Mouse (Mus musculus) bone marrow macrophage, adult 2 months (primary cell): ENCODE measurements at regions not wholly inside any gene's neighbourhood (a gene's known extent, or its start where the extent isn't known, plus 50 kb on each side); places are given as distances from the start of the nearest gene placed in this dataset.

Experiments used
- CTCF ChIP-seq: IDR thresholded peaks from 2 replicates; pipeline ENCODE4 v1.5.1; 2012; ENCODE audit warnings: low read depth, mild to moderate bottlenecking, low read length, moderate library complexity
- POLR2A ChIP-seq: IDR thresholded peaks from 2 replicates; pipeline ENCODE4 v1.6.1; 2012; ENCODE audit warnings: mild to moderate bottlenecking, low read depth, low read length, borderline replicate concordance

- TF ChIP-seq POLR2A (no peak), CTCF (no peak)
Observed at GRCm38 (mm10) chr13:44555979-44556378, 173.3 kb upstream of the Jarid2 start.
